Mouse (Mus musculus) layer of hippocampus, adult 2 months (tissue): ENCODE measurements around the gene Eno4. TPM values are rescaled to one million over a fixed set of nuclear protein-coding genes. Genes with fewer than 3 reads are reported as not detected.

Source experiments
- DNase-seq, 2 experiments: peaks; one replicate each; pipeline ENCODE4 v3.0.0; 2022; ENCODE audit warnings: low spot score in 2 of 2
- H3K27ac ChIP-seq: fragments of 200-600 bp; 2 replicates; pipeline ENCODE4 v1.8.1; 2022
- H3K4me3 ChIP-seq: fragments of 200-600 bp; 2 replicates; pipeline ENCODE4 v1.8.1; 2022; ENCODE audit warnings: mild to moderate bottlenecking
- CTCF ChIP-seq: fragments of 200-600 bp; conservative IDR thresholded peaks from 2 replicates; pipeline ENCODE4 v1.8.1; 2022; ENCODE audit warnings: antibody characterized with exemption, mild to moderate bottlenecking, moderate library complexity
- microRNA-seq, 2 experiments: library from miRNA; unstranded; fragments of <30 nt; microRNA quantifications; one replicate each; pipeline ENCODE4 v1.2.0; 2021
- total RNA-seq, 2 experiments: library from RNA; stranded (reverse); gene quantifications; 2 replicates each; pipeline ENCODE4 v1.2.3; 2021

Gene Eno4
- total RNA-seq, 2 experiments from 2014 or later = 1.5 to 1.9 TPM

DNA sequence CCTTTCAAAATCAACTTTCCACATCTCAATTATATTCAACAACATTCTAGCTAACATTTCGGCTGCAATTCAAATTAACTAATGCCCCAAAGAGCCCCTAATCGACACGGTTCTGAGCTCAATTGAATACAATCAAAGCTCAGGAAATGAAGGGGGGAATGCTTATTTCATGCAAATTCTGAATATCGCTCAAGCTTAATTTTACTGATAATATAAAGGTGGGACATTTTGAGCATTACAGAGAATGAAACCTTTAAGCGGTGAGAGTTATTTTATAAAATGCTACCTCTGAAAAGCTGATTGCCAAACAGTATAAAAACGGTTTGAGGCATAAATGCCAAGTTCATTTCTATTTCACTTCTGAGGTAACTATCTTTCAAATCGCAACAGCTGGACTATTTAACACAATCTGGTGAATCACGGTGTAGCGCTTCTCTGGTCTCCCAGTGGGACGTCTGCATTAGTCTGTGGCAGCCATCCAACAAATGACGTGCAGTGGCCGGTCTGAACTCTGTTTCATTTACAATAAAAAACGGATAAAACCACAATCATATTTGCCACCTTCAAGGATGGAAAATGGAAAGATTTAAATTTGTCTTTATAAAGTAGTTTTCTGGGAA, 36.3 kb downstream of the Eno4 start:
- H3K4me3 ChIP-seq = peak overlapping the region; percentile 12; the same call in 1 of the 2 replicates
- peak overlapping the region; percentile 76 for H3K27ac ChIP-seq
- peak in 1 of 2 experiments; percentile 35 for DNase-seq
- no peak for TF ChIP-seq CTCF

DNA sequence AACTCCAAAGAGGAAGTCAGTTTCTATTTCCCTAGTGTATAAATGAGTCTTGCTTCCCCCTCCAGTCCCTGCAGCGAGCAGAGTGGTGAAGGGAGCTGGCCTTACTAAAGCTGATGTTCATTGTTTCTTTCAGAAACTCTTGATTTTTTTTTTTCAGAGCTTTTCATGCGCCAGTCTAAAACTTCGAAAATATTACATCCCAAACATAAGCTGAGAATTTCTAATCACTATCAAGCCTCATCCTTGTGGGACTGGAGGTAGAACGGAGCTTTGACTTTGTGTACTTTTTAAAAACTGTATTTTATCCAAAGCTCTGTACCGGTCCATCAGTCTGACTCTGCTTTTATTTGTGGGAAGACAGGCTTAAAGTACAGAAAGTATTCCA, 36.8 kb downstream of the Eno4 start:
- H3K27ac ChIP-seq = no peak overlapping the region
- TF ChIP-seq CTCF = no peak
- DNase-seq = no peak
- no peak overlapping the region; the same call in 1 of the 2 replicates for H3K4me3 ChIP-seq

DNA sequence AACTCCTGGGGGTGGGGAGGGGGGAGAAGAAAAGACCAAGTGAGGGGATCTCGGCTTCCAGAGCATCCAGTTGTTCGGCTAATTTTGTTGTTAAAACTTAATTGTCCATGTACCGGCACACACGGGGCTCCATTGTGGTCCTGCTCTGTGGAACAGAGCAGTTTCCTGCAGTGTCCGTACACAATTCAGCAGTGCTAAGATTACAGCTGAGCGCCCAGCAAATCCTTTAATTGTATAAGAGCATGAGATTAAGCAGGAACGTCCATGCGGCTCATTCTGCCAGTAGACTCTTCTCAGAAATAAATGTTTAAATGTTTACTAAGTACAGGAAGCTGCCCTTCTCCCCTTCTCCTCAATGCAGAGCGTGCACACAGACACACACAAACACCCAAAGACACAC, 38.3 kb downstream of the Eno4 start:
- no peak overlapping the region for H3K27ac ChIP-seq
- no peak for DNase-seq
- H3K4me3 ChIP-seq = no peak overlapping the region
- TF ChIP-seq CTCF = no peak

DNA sequence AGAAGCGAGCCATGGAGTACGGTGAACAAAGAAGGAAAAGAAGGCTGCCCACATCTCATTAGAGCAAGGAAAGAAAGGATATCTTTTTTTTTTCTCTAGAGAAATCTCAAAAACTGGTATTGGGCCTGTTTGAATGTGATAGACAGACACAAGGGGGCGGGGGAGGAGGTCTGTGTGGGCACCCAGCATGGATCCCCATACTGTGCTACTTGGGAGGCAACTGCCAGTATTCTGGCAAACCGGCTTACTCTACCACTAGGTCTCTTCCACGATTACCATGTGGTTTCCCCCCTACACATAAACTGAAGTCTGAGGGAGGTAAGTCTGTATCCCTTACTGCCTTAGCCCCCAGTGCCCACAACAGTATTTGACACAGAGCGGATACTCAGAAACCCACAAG, 59.6 kb downstream of the Eno4 start:
- Histone ChIP-seq H3K27ac (no peak overlapping the region), H3K4me3 (no peak overlapping the region)
- DNase-seq = peak; percentile 33 to 57
- TF ChIP-seq CTCF = no peak

DNA sequence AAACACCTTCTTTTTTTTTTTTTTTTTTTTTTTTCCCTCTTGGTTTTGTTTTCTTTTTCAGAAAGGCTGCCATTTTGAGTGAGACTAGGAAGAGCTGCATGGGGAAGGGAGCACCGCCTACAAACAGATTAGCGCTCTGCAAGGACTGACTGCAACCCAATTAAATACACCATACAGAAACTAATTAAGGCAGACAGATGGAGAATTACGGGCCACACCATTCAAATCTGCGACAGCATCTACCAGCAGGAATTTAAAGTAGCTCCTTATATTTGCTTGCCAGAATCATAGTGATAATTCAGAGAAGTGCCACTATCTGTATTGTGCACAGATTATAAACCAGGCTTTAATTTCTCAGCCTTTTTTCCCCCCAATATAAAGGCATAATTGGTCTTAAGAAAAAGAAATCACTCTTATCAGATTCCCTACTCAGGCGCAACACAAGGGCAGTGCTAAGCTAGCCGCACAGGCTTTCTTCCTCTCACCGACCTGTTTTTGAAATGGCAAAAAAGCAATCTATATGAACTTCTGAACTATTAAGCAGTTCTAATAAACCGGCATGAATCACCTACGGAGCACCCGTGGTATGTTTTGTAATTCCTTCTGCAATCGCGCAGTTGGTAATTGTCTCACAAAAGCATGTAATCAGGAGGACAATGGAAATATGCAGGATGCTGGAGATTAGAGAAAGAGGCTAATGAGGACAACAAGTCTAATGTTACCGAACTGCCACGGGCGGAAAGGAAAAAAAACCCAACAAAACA, 63.5 kb downstream of the Eno4 start:
- no peak for TF ChIP-seq CTCF
- peak overlapping the region; percentile 8; the same call in 1 of the 2 replicates for H3K4me3 ChIP-seq
- peak overlapping the region; percentile 67 for H3K27ac ChIP-seq
- DNase-seq = peak; percentile 45 to 83

DNA sequence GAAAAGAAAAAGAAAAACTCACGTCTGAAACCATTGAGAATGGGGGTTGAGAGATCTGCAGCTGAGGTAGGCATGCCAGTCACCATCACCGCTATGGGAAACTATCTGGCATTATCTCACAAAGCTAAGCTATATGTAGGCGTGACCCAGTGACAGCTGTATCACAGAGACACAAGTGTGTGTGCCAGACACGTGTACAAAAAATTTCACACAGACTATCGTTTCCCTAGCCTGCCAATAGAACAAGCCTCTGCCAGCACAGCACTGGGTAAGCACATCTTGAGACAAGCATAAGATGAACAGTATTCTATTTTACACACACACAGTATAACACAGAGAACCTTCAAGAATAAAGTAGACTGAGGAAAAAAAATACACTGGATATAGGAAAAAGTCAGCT, 67.6 kb downstream of the Eno4 start:
- Histone ChIP-seq H3K27ac (no peak overlapping the region), H3K4me3 (no peak overlapping the region)
- TF ChIP-seq CTCF = no peak
- no peak for DNase-seq

Small RNAs within 50 kb of the gene (microRNA-seq; reads per million reads assigned to microRNA genes)
- 29.1 to 32.3 reads per million in 2 experiments for gene Mir3086

Other genes starting within 250 kb of the Eno4 start
- gene Pnliprp1, start 214.5 kb upstream of the Eno4 start, total RNA-seq = not detected
- gene Pnliprp2, start 183.7 kb upstream of the Eno4 start, total RNA-seq = under 1 TPM in 1 of 2 experiments, not detected in 1; 0.22 TPM
- gene 1700019N19Rik, start 149.0 kb upstream of the Eno4 start, total RNA-seq = under 1 TPM in 1 of 2 experiments, not detected in 1; 0.37 TPM
- 100 to 1,000 TPM; 239 to 246 TPM for gene Hspa12a, start 229 bp downstream of the Eno4 start, total RNA-seq
- 10 to 100 TPM; 21.7 to 22.9 TPM for gene Shtn1, start 132.7 kb downstream of the Eno4 start, total RNA-seq
- 1 to 10 TPM in 1 of 2 experiments, under 1 TPM in 1; 0.84 to 1.7 TPM for gene Vax1, start 226.6 kb downstream of the Eno4 start, total RNA-seq